In the genomic region with DNA sequence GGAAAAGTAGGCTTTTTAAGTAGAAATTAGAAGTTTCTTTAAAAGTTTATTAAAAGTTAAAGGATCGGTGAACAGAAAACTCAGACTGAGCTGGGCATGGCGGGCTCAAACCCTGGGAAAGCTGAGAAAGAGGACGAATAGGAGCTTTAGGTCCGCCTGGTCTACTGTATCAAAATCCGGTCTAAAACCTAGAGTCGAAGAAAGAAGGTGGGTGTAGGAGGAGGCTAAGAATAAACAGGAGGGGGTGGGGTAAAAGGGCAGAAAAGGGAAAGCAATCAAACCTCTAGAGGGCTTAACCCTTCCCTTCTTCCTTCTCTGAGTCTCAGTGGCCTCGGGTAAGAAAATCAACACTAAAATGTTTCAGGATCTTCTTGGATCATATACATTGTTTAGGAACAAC, we compare ENCODE assay signal across 7 mouse cellular contexts.
DNase-seq lines count a peak whose midpoint lies in the region; ATAC-seq lines count a peak whose summit lies in the region.

No protein-coding gene starts in this region.

- no peak for ATAC-seq in embryonic facial prominence, embryonic 13.5 days (ENCODE audit: insufficient number of reproducible peaks, insufficient read depth, low FRiP score, low TSS enrichment, low read depth)
- ATAC-seq in stomach, embryonic 15.5 days (ENCODE audit: insufficient read depth, low FRiP score, low read depth) = no peak

- H3K27ac ChIP-seq in embryonic facial prominence, embryonic 13.5 days = peak overlapping the region; percentile 75; the same call in 1 of the 2 replicates
- peak overlapping the region; percentile 22; the same call in 1 of the 2 replicates for H3K27ac ChIP-seq in limb, embryonic 10.5 days
- H3K27ac ChIP-seq in stomach, embryonic 15.5 days = peak overlapping the region; percentile 80

- H3K4me1 ChIP-seq in embryonic facial prominence, embryonic 13.5 days = peaks cover 30% of the 10 kb centered on the region
- peaks cover 30% of the 10 kb centered on the region for H3K4me1 ChIP-seq in limb, embryonic 10.5 days
- peaks cover 12% of the 10 kb centered on the region; the same call in 1 of the 2 replicates for H3K4me1 ChIP-seq in stomach, embryonic 15.5 days

- H3K9me3 ChIP-seq in embryonic facial prominence, embryonic 13.5 days = no peaks in the 10 kb centered on the region
- no peaks in the 10 kb centered on the region for H3K9me3 ChIP-seq in limb, embryonic 10.5 days (replicated peaks)
- H3K9me3 ChIP-seq in stomach, embryonic 15.5 days = no peaks in the 10 kb centered on the region

- WGBS in embryonic facial prominence, embryonic 13.5 days = 4% methylated on average over 7 of the region's 7 CpGs
- WGBS in limb, embryonic 10.5 days = 5% methylated on average over 7 of the region's 7 CpGs
- WGBS in stomach, embryonic 15.5 days = 5% methylated on average over 7 of the region's 7 CpGs

- no peaks in the 10 kb centered on the region for H3K27me3 ChIP-seq in embryonic facial prominence, embryonic 13.5 days
- no peaks in the 10 kb centered on the region for H3K27me3 ChIP-seq in limb, embryonic 10.5 days (ENCODE audit: low read depth, poor library complexity, severe bottlenecking)
- no peaks in the 10 kb centered on the region for H3K27me3 ChIP-seq in stomach, embryonic 15.5 days (replicated peaks)

- peak; percentile 7 for DNase-seq in lung, postnatal 10 days
- no peak for DNase-seq in lung, postnatal 36 days
- DNase-seq in limb, embryonic 10.5 days (ENCODE audit: low spot score) = no peak
- no peak for DNase-seq in kidney, adult 18-20 months
- no peak for DNase-seq in left cerebral cortex, adult 11 months (ENCODE audit: low spot score)

- H3K9ac ChIP-seq in embryonic facial prominence, embryonic 13.5 days = peak overlapping the region; percentile 17; the same call in 1 of the 2 replicates
- H3K9ac ChIP-seq in stomach, embryonic 15.5 days = no peak overlapping the region

- peak overlapping the region; percentile 50 for H3K4me3 ChIP-seq in embryonic facial prominence, embryonic 13.5 days
- peak overlapping the region; percentile 70 for H3K4me3 ChIP-seq in limb, embryonic 10.5 days
- peak overlapping the region; percentile 47 for H3K4me3 ChIP-seq in stomach, embryonic 15.5 days (replicated peaks)

- H3K4me2 ChIP-seq in embryonic facial prominence, embryonic 13.5 days = peak overlapping the region; percentile 62
- H3K4me2 ChIP-seq in stomach, embryonic 15.5 days = peak overlapping the region; percentile 61

- H3K36me3 ChIP-seq in embryonic facial prominence, embryonic 13.5 days = no peaks in the 10 kb centered on the region
- H3K36me3 ChIP-seq in limb, embryonic 10.5 days = no peaks in the 10 kb centered on the region
- no peaks in the 10 kb centered on the region for H3K36me3 ChIP-seq in stomach, embryonic 15.5 days

Comparison
In these comparisons a context has a peak if more than half of its experiments do, and no peak if none do; other contexts are left out.
1. H3K27ac ChIP-seq: peak in every context shown above with its lines; median percentile 80 in stomach, embryonic 15.5 days; 75 in embryonic facial prominence, embryonic 13.5 days; 22 in limb, embryonic 10.5 days.